Mouse (Mus musculus) midbrain, embryonic 14.5 days (tissue): Measurements from ENCODE around the gene Fam107b. TPM values are rescaled to one million over a fixed set of nuclear protein-coding genes. Genes with fewer than 3 reads are reported as not detected.

Experiments used
- ATAC-seq: fragments of 200-750 bp; cut with Nextera tagmentation; 2 replicates; pipeline ENCODE4 v1.8.0; 2017; ENCODE audit warnings: moderate number of reproducible peaks, moderate library complexity; ENCODE audit not compliant: low FRiP score, low TSS enrichment
- DNase-seq: peaks from one replicate; pipeline ENCODE4 v3.0.0-alpha.2; 2015
- H3K27ac ChIP-seq: fragments of 300-500 bp; sonication (generic); replicated peaks from 2 replicates; pipeline ENCODE4 v1.5.1; 2014; ENCODE audit warnings: mild to moderate bottlenecking, low read depth, low read length, moderate library complexity
- H3K27me3 ChIP-seq: fragments of 300-500 bp; sonication (generic); 2 replicates; pipeline ENCODE4 v1.6.1; 2014; ENCODE audit warnings: low read length, control low read depth, mixed read lengths; ENCODE audit not compliant: control insufficient read depth, insufficient read depth
- H3K36me3 ChIP-seq: fragments of 300-500 bp; sonication (generic); 2 replicates; pipeline ENCODE4 v1.6.1; 2014; ENCODE audit warnings: low read length, control low read depth; ENCODE audit not compliant: control insufficient read depth, insufficient read depth
- H3K4me1 ChIP-seq: fragments of 300-500 bp; sonication (generic); 2 replicates; pipeline ENCODE4 v1.6.1; 2014; ENCODE audit warnings: mild to moderate bottlenecking, antibody characterized with exemption, low read length, control low read depth; ENCODE audit not compliant: control insufficient read depth, insufficient read depth
- H3K4me2 ChIP-seq: fragments of 300-500 bp; sonication (generic); 2 replicates; pipeline ENCODE4 v1.6.1; 2014; ENCODE audit warnings: mild to moderate bottlenecking, low read length, moderate library complexity
- H3K4me3 ChIP-seq: fragments of 300-500 bp; sonication (generic); replicated peaks from 2 replicates; pipeline ENCODE4 v1.5.1; 2014; ENCODE audit warnings: low read depth, low read length
- H3K9ac ChIP-seq: fragments of 300-500 bp; sonication (generic); replicated peaks from 2 replicates; pipeline ENCODE4 v1.6.1; 2014; ENCODE audit warnings: mild to moderate bottlenecking, low read length, moderate library complexity
- H3K9me3 ChIP-seq: fragments of 300-500 bp; sonication (generic); 2 replicates; pipeline ENCODE4 v1.6.1; 2016; ENCODE audit warnings: low read length, control low read depth, mixed read lengths; ENCODE audit not compliant: control insufficient read depth
- WGBS: fragments of 180-500 bp; shearing (Covaris S2); extraction: QIAGEN DNeasy Blood & Tissue Kit; methylation state at CpG from one replicate; pipeline ENCODE4 v1.1.7; 2014; 5-methylcytosine and 5-hydroxymethylcytosine counted together
- polyA plus RNA-seq: library from polyadenylated mRNA; unstranded; fragments of >200 nt; fragmentation: Nextera tagmentation; extraction: Ambion mirVana; gene quantifications from 2 replicates; pipeline ENCODE4 v1.2.1, GENCODE M21; 2014

Gene Fam107b
- polyA plus RNA-seq, 1 experiment from 2014 or later = 49.0 TPM

GRCm38 (mm10) chr2:3576346-3576745, 6.1 kb downstream of the Fam107b start:
- Histone ChIP-seq H3K9ac (no peak overlapping the region), H3K27me3 (no peaks in the 10 kb centered on the region)

GRCm38 (mm10) chr2:3577216-3577615, 6.9 kb downstream of the Fam107b start:
- H3K4me3 ChIP-seq = no peak overlapping the region
- DNase-seq = no peak
- WGBS = 66% methylated on average over 1 of the region's 1 CpGs
- no peaks in the 10 kb centered on the region for H3K36me3 ChIP-seq
- H3K4me2 ChIP-seq = no peak overlapping the region
- no peaks in the 10 kb centered on the region for H3K9me3 ChIP-seq
- no peak overlapping the region for H3K9ac ChIP-seq
- H3K27ac ChIP-seq = no peak overlapping the region
- H3K4me1 ChIP-seq = no peaks in the 10 kb centered on the region
- no peak for ATAC-seq
- H3K27me3 ChIP-seq = no peaks in the 10 kb centered on the region

More at GRCm38 (mm10) chr2:3576346-3576745, 6.1 kb downstream of the Fam107b start:
- DNase-seq = no peak
- no peak for ATAC-seq
- Histone ChIP-seq H3K9me3 (no peaks in the 10 kb centered on the region), H3K4me3 (no peak overlapping the region), H3K27ac (no peak overlapping the region), H3K4me1 (no peaks in the 10 kb centered on the region), H3K4me2 (no peak overlapping the region), H3K36me3 (no peaks in the 10 kb centered on the region)
- 100% methylated on average over 1 of the region's 1 CpGs for WGBS

GRCm38 (mm10) chr2:3578180-3578902, 8.1 kb downstream of the Fam107b start:
- no peaks in the 10 kb centered on the region for H3K27me3 ChIP-seq
- WGBS = 86% methylated on average over 8 of the region's 8 CpGs
- H3K27ac ChIP-seq = no peak overlapping the region
- H3K4me2 ChIP-seq = no peak overlapping the region
- no peak overlapping the region for H3K9ac ChIP-seq
- H3K4me3 ChIP-seq = no peak overlapping the region
- H3K36me3 ChIP-seq = no peaks in the 10 kb centered on the region
- H3K4me1 ChIP-seq = no peaks in the 10 kb centered on the region
- DNase-seq = no peak
- no peaks in the 10 kb centered on the region for H3K9me3 ChIP-seq
- no peak for ATAC-seq

GRCm38 (mm10) chr2:3579316-3579902, 9.1 kb downstream of the Fam107b start:
- 93% methylated on average over 2 of the region's 2 CpGs for WGBS
- Histone ChIP-seq H3K27ac (no peak overlapping the region), H3K4me1 (no peaks in the 10 kb centered on the region), H3K27me3 (no peaks in the 10 kb centered on the region), H3K9ac (no peak overlapping the region), H3K36me3 (no peaks in the 10 kb centered on the region), H3K4me2 (no peak overlapping the region), H3K4me3 (no peak overlapping the region), H3K9me3 (no peaks in the 10 kb centered on the region)
- no peak for ATAC-seq
- DNase-seq = no peak

GRCm38 (mm10) chr2:3582830-3583229, 12.5 kb downstream of the Fam107b start:
- DNase-seq = no peak

GRCm38 (mm10) chr2:3585231-3585783, 15.0 kb downstream of the Fam107b start:
- ATAC-seq (no peak), DNase-seq (no peak)
- no peaks in the 10 kb centered on the region for H3K4me1 ChIP-seq
- H3K36me3 ChIP-seq = no peaks in the 10 kb centered on the region
- H3K9me3 ChIP-seq = no peaks in the 10 kb centered on the region
- no peak overlapping the region for H3K27ac ChIP-seq
- H3K27me3 ChIP-seq = no peaks in the 10 kb centered on the region
- WGBS = 87% methylated on average over 3 of the region's 3 CpGs
- H3K9ac ChIP-seq = no peak overlapping the region
- no peak overlapping the region for H3K4me3 ChIP-seq
- H3K4me2 ChIP-seq = no peak overlapping the region

More at GRCm38 (mm10) chr2:3582830-3583229, 12.5 kb downstream of the Fam107b start:
- Histone ChIP-seq H3K9ac (no peak overlapping the region), H3K27ac (no peak overlapping the region), H3K36me3 (no peaks in the 10 kb centered on the region), H3K27me3 (no peaks in the 10 kb centered on the region), H3K4me3 (no peak overlapping the region), H3K9me3 (no peaks in the 10 kb centered on the region), H3K4me2 (no peak overlapping the region), H3K4me1 (no peaks in the 10 kb centered on the region)
- ATAC-seq = no peak
- WGBS = 79% methylated on average over 2 of the region's 2 CpGs

- no peak overlapping the region for H3K4me3 ChIP-seq
- H3K36me3 ChIP-seq = no peaks in the 10 kb centered on the region
- H3K9me3 ChIP-seq = no peaks in the 10 kb centered on the region
- no peaks in the 10 kb centered on the region for H3K4me1 ChIP-seq
- H3K4me2 ChIP-seq = no peak overlapping the region
- H3K9ac ChIP-seq = no peak overlapping the region
- no peak for DNase-seq
- 87% methylated on average over 6 of the region's 6 CpGs for WGBS
- H3K27ac ChIP-seq = no peak overlapping the region
- ATAC-seq = no peak
- no peaks in the 10 kb centered on the region for H3K27me3 ChIP-seq
Observed at GRCm38 (mm10) chr2:3590086-3590915, 20.0 kb downstream of the Fam107b start.

GRCm38 (mm10) chr2:3590916-3591197, 20.6 kb downstream of the Fam107b start:
- Histone ChIP-seq H3K4me3 (no peak overlapping the region), H3K4me2 (no peak overlapping the region), H3K4me1 (no peaks in the 10 kb centered on the region), H3K27ac (no peak overlapping the region), H3K9ac (no peak overlapping the region), H3K36me3 (no peaks in the 10 kb centered on the region), H3K27me3 (no peaks in the 10 kb centered on the region), H3K9me3 (no peaks in the 10 kb centered on the region)
- WGBS = 83% methylated on average over 1 of the region's 1 CpGs
- no peak for DNase-seq
- ATAC-seq = no peak
